Mouse (Mus musculus) limb, embryonic 11.5 days (tissue): ENCODE measurements around the gene Gm10318. TPM values are rescaled to one million over a fixed set of nuclear protein-coding genes. Genes with fewer than 3 reads are reported as not detected.

Source experiments
- ATAC-seq: fragments of 200-750 bp; cut with Nextera tagmentation; 2 replicates; pipeline ENCODE4 v1.8.0; 2017; ENCODE audit warnings: low read depth; ENCODE audit not compliant: insufficient number of reproducible peaks, low FRiP score, low TSS enrichment
- DNase-seq: peaks from one replicate; pipeline ENCODE4 v3.0.0-alpha.2; 2015; ENCODE audit warnings: low spot score
- H3K27ac ChIP-seq: fragments of 300-500 bp; sonication (generic); replicated peaks from 2 replicates; pipeline ENCODE4 v1.5.1; 2014; ENCODE audit warnings: low read depth, mild to moderate bottlenecking, low read length
- H3K27me3 ChIP-seq: fragments of 300-500 bp; sonication (generic); 2 replicates; pipeline ENCODE4 v1.6.1; 2014; ENCODE audit warnings: mild to moderate bottlenecking, low read length, mixed read lengths; ENCODE audit not compliant: control insufficient read depth, insufficient read depth
- H3K36me3 ChIP-seq: fragments of 300-500 bp; sonication (generic); 2 replicates; pipeline ENCODE4 v1.6.1; 2014; ENCODE audit warnings: mild to moderate bottlenecking, low read length, moderate library complexity, mixed read lengths; ENCODE audit not compliant: control insufficient read depth, insufficient read depth
- H3K4me1 ChIP-seq: fragments of 300-500 bp; sonication (generic); 2 replicates; pipeline ENCODE4 v1.6.1; 2014; ENCODE audit warnings: low read length, mixed read lengths; ENCODE audit not compliant: control insufficient read depth, insufficient read depth
- H3K4me2 ChIP-seq: fragments of 300-500 bp; sonication (generic); 2 replicates; pipeline ENCODE4 v1.6.1; 2014; ENCODE audit warnings: low read depth, mild to moderate bottlenecking, moderate library complexity; ENCODE audit not compliant: severe bottlenecking
- H3K4me3 ChIP-seq: fragments of 300-500 bp; sonication (generic); 2 replicates; pipeline ENCODE4 v1.5.1; 2014; ENCODE audit warnings: low read depth, low read length
- H3K9ac ChIP-seq: fragments of 300-500 bp; sonication (generic); 2 replicates; pipeline ENCODE4 v1.6.1; 2014; ENCODE audit warnings: mild to moderate bottlenecking, low read length
- H3K9me3 ChIP-seq: fragments of 300-500 bp; sonication (generic); 2 replicates; pipeline ENCODE4 v1.6.1; 2016; ENCODE audit warnings: low read length; ENCODE audit not compliant: control insufficient read depth
- WGBS: fragments of 180-500 bp; shearing (Covaris S2); extraction: QIAGEN DNeasy Blood & Tissue Kit; methylation state at CpG from one replicate; pipeline ENCODE4 v1.1.7; 2014; 5-methylcytosine and 5-hydroxymethylcytosine counted together
- polyA plus RNA-seq: library from polyadenylated mRNA; unstranded; fragments of >200 nt; fragmentation: Nextera tagmentation; extraction: Ambion mirVana; gene quantifications from 2 replicates; pipeline ENCODE4 v1.2.1, GENCODE M21; 2014

The Gm10318 gene
- polyA plus RNA-seq, 1 experiment from 2014 or later = not detected

GRCm38 (mm10) chr10:77869651-77870050 lies 17.0 kb downstream of the Gm10318 start:
- Histone ChIP-seq H3K36me3 (no peaks in the 10 kb centered on the region), H3K4me2 (no peak overlapping the region), H3K9ac (no peak overlapping the region), H3K27me3 (no peaks in the 10 kb centered on the region), H3K4me1 (no peaks in the 10 kb centered on the region), H3K27ac (no peak overlapping the region), H3K9me3 (no peaks in the 10 kb centered on the region), H3K4me3 (no peak overlapping the region)
- ATAC-seq = no peak
- DNase-seq = no peak
- WGBS = 88% methylated on average over 7 of the region's 7 CpGs

GRCm38 (mm10) chr10:77878985-77879384 lies 26.3 kb downstream of the Gm10318 start:
- DNase-seq (peak; percentile 29), ATAC-seq (no peak)
- Histone ChIP-seq H3K36me3 (no peaks in the 10 kb centered on the region), H3K4me1 (no peaks in the 10 kb centered on the region), H3K27ac (no peak overlapping the region), H3K9me3 (no peaks in the 10 kb centered on the region), H3K9ac (no peak overlapping the region), H3K4me3 (no peak overlapping the region), H3K4me2 (no peak overlapping the region), H3K27me3 (no peaks in the 10 kb centered on the region)
- WGBS = 62% methylated on average over 6 of the region's 6 CpGs

GRCm38 (mm10) chr10:77880305-77880704 lies 27.6 kb downstream of the Gm10318 start:
- H3K9me3 ChIP-seq = no peaks in the 10 kb centered on the region
- H3K27ac ChIP-seq = no peak overlapping the region
- 84% methylated on average over 3 of the region's 3 CpGs for WGBS
- no peaks in the 10 kb centered on the region for H3K4me1 ChIP-seq
- ATAC-seq = no peak
- H3K36me3 ChIP-seq = no peaks in the 10 kb centered on the region
- no peak for DNase-seq
- no peak overlapping the region for H3K4me2 ChIP-seq
- H3K4me3 ChIP-seq = no peak overlapping the region
- no peak overlapping the region for H3K9ac ChIP-seq
- no peaks in the 10 kb centered on the region for H3K27me3 ChIP-seq

- Histone ChIP-seq H3K9ac (no peak overlapping the region), H3K4me1 (no peaks in the 10 kb centered on the region), H3K27me3 (no peaks in the 10 kb centered on the region), H3K4me2 (no peak overlapping the region), H3K27ac (no peak overlapping the region), H3K36me3 (no peaks in the 10 kb centered on the region), H3K9me3 (no peaks in the 10 kb centered on the region), H3K4me3 (no peak overlapping the region)
- DNase-seq = no peak
- 86% methylated on average over 5 of the region's 5 CpGs for WGBS
- ATAC-seq = no peak
Measured at GRCm38 (mm10) chr10:77882553-77882952, 29.9 kb downstream of the Gm10318 start.

GRCm38 (mm10) chr10:77886007-77886747 lies 33.5 kb downstream of the Gm10318 start:
- 52% methylated on average over 12 of the region's 12 CpGs for WGBS

GRCm38 (mm10) chr10:77890987-77891565 lies 38.4 kb downstream of the Gm10318 start:
- no peaks in the 10 kb centered on the region for H3K9me3 ChIP-seq
- ATAC-seq (no peak), DNase-seq (no peak)
- H3K4me1 ChIP-seq = no peaks in the 10 kb centered on the region
- no peak overlapping the region for H3K27ac ChIP-seq
- H3K4me2 ChIP-seq = no peak overlapping the region
- no peak overlapping the region for H3K9ac ChIP-seq
- no peaks in the 10 kb centered on the region for H3K27me3 ChIP-seq
- WGBS = 87% methylated on average over 8 of the region's 8 CpGs
- no peaks in the 10 kb centered on the region for H3K36me3 ChIP-seq
- no peak overlapping the region for H3K4me3 ChIP-seq

More at GRCm38 (mm10) chr10:77886007-77886747, 33.5 kb downstream of the Gm10318 start:
- Histone ChIP-seq H3K4me1 (no peaks in the 10 kb centered on the region), H3K27me3 (no peaks in the 10 kb centered on the region), H3K36me3 (no peaks in the 10 kb centered on the region), H3K9ac (no peak overlapping the region), H3K27ac (no peak overlapping the region), H3K9me3 (no peaks in the 10 kb centered on the region), H3K4me2 (no peak overlapping the region), H3K4me3 (no peak overlapping the region)
- ATAC-seq (no peak), DNase-seq (peak; percentile 60)

- Histone ChIP-seq H3K27me3 (no peaks in the 10 kb centered on the region; the same call in 1 of the 2 replicates), H3K4me3 (no peak overlapping the region), H3K27ac (no peak overlapping the region), H3K9me3 (no peaks in the 10 kb centered on the region), H3K36me3 (no peaks in the 10 kb centered on the region), H3K4me1 (no peaks in the 10 kb centered on the region), H3K9ac (no peak overlapping the region), H3K4me2 (no peak overlapping the region)
- WGBS = 58% methylated on average over 5 of the region's 5 CpGs
- ATAC-seq (no peak), DNase-seq (no peak)
Measured at GRCm38 (mm10) chr10:77895562-77895961, 42.9 kb downstream of the Gm10318 start.

GRCm38 (mm10) chr10:77900126-77900525 lies 47.5 kb downstream of the Gm10318 start:
- H3K4me2 ChIP-seq = no peak overlapping the region
- H3K4me1 ChIP-seq = no peaks in the 10 kb centered on the region
- H3K27ac ChIP-seq = no peak overlapping the region
- WGBS = 88% methylated on average over 7 of the region's 7 CpGs
- no peaks in the 10 kb centered on the region for H3K36me3 ChIP-seq
- no peaks in the 10 kb centered on the region for H3K9me3 ChIP-seq
- no peak overlapping the region for H3K4me3 ChIP-seq
- no peak for ATAC-seq
- no peak for DNase-seq
- H3K27me3 ChIP-seq = peaks cover 3% of the 10 kb centered on the region; the same call in 1 of the 2 replicates
- H3K9ac ChIP-seq = no peak overlapping the region
